Comparison of ENCODE assay signal across 8 mouse cellular contexts in the genomic region with DNA sequence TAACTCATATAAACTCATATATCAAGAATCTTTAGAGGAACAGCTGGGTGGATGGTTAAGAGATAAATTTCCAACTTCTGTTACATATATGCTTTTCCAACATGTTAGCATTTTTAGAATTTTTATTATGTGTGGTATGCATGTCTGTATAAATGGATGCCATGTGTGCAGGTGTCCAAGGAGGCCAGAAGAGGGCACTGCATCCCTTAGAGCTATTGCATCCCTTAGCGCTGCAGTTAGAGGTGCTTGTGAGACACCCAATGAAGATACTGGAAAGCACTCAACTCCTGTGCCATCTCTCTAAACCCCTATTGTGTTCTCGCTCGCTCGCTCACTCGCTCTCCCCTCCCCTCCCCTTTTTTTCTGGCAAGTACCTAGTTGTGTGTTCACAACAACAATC. TPM values are rescaled to one million over a fixed set of nuclear protein-coding genes. Genes with fewer than 3 reads are reported as not detected.
DNase-seq lines count a peak whose midpoint lies in the region; ATAC-seq and TF ChIP-seq lines count a peak whose summit lies in the region.

No protein-coding gene starts in this region.

- no peak overlapping the region for H3K9ac ChIP-seq in forebrain, embryonic 16.5 days (replicated peaks; ENCODE audit: low read depth, low read length)

- no peak overlapping the region for H3K4me3 ChIP-seq in thymus, adult 2 months (ENCODE audit: control insufficient read depth, insufficient read depth, low read length)
- no peak overlapping the region for H3K4me3 ChIP-seq in forebrain, embryonic 16.5 days (replicated peaks; ENCODE audit: low read length)

- WGBS in thymus, adult 2 months, result 82% methylated on average over 5 of the region's 5 CpGs
- WGBS in forebrain, embryonic 16.5 days, result 49% methylated on average over 5 of the region's 5 CpGs

- DNase-seq in heart, postnatal 10 days, result peak; percentile 21 to 25
- no peak for DNase-seq in heart, adult 18-20 months
- peak; percentile 39 for DNase-seq in thymus, adult 2 months
- no peak for DNase-seq in thymus, adult 18-20 months
- peak; percentile 58 for DNase-seq in thymus, postnatal 0 days (ENCODE audit: low spot score)
- DNase-seq in layer of hippocampus, adult 11-12 months (ENCODE audit: low spot score), result no peak

- no peak for TF ChIP-seq CTCF in thymus, adult 2 months (IDR thresholded peaks at IDR 0.05; ENCODE audit: borderline replicate concordance, control insufficient read depth, extremely low read depth, insufficient read depth, low read length, poor library complexity)

- no peaks in the 10 kb centered on the region for H3K4me1 ChIP-seq in thymus, adult 2 months (replicated peaks; ENCODE audit: control insufficient read depth, insufficient read depth, low read length)
- no peaks in the 10 kb centered on the region for H3K4me1 ChIP-seq in forebrain, embryonic 16.5 days (replicated peaks; ENCODE audit: control insufficient read depth, insufficient read depth, low read length)

- no peaks in the 10 kb centered on the region for H3K9me3 ChIP-seq in forebrain, embryonic 16.5 days (ENCODE audit: control insufficient read depth, low read length)

- no peaks in the 10 kb centered on the region for H3K36me3 ChIP-seq in thymus, adult 2 months (ENCODE audit: control insufficient read depth, insufficient read depth, low read length)
- no peaks in the 10 kb centered on the region for H3K36me3 ChIP-seq in forebrain, embryonic 16.5 days (ENCODE audit: control insufficient read depth, insufficient read depth)

- no peaks in the 10 kb centered on the region for H3K27me3 ChIP-seq in thymus, adult 2 months (ENCODE audit: control insufficient read depth, insufficient read depth, low read length)
- no peaks in the 10 kb centered on the region for H3K27me3 ChIP-seq in forebrain, embryonic 16.5 days (replicated peaks; ENCODE audit: control insufficient read depth, insufficient read depth, low read length)

- intact Hi-C loops in heart, postnatal 10 days (cut with DNase I), result loop anchor here (2.0 kb wide), 1 partner anchor 267 kb away; no protein-coding TSS in a partner anchor

- peak; percentile 61 for ATAC-seq in granulocyte monocyte progenitor cell, adult 5-6 weeks (replicated peaks; ENCODE audit: poor library complexity, severe bottlenecking)
- ATAC-seq in forebrain, embryonic 16.5 days, result no peak

- H3K4me2 ChIP-seq in forebrain, embryonic 16.5 days (ENCODE audit: low read length), result no peak overlapping the region

- no peak overlapping the region for H3K27ac ChIP-seq in thymus, adult 2 months (ENCODE audit: control insufficient read depth, insufficient read depth, low read length)
- H3K27ac ChIP-seq in forebrain, embryonic 16.5 days (ENCODE audit: low read length), result no peak overlapping the region

- no peak for TF ChIP-seq POLR2A in thymus, adult 2 months (IDR thresholded peaks at IDR 0.05; ENCODE audit: control insufficient read depth, extremely low read depth, insufficient read depth, low read length, poor library complexity)

RNA-seq across cellular contexts. Expression of a gene that starts 4.9 kb away (rescaled TPM):
- total RNA-seq in heart, postnatal 10 days (2021), result 10 to 100 TPM; 20.3 to 23.6 TPM
- 10 to 100 TPM; 10.2 to 11.0 TPM for total RNA-seq in heart, adult 18-20 months (2021)
- polyA plus RNA-seq in thymus, adult 2 months (2012; rRNA removed), result 29.4 and 34.0 TPM in 2 replicates
- total RNA-seq in granulocyte monocyte progenitor cell, adult 5-6 weeks (2014; fragmentation: Nextera tagmentation), result 31.8 and 34.3 TPM in 2 replicates
- 7.4 and 16.8 TPM in 2 replicates for total RNA-seq in granulocyte monocyte progenitor cell, adult 5-6 weeks (2017)
- polyA plus RNA-seq in thymus, postnatal 0 days (2015; fragmentation: Nextera tagmentation; extraction: Ambion mirVana), result 13.9 and 18.2 TPM in 2 replicates
- 94.8 and 112 TPM in 2 replicates for polyA plus RNA-seq in forebrain, embryonic 16.5 days (2015; fragmentation: Nextera tagmentation; extraction: Ambion mirVana)

RNA-seq across cellular contexts. Expression of a gene that starts 37.4 kb away (rescaled TPM):
- not detected for total RNA-seq in heart, postnatal 10 days (2021)
- total RNA-seq in heart, adult 18-20 months (2021), result not detected
- 3.0 and 3.8 TPM in 2 replicates for polyA plus RNA-seq in thymus, adult 2 months (2012; rRNA removed)
- 7.8 TPM in 1 of 2 replicates, not detected in the other for total RNA-seq in granulocyte monocyte progenitor cell, adult 5-6 weeks (2014; fragmentation: Nextera tagmentation)
- total RNA-seq in granulocyte monocyte progenitor cell, adult 5-6 weeks (2017), result not detected in 2 replicates
- polyA plus RNA-seq in thymus, postnatal 0 days (2015; fragmentation: Nextera tagmentation; extraction: Ambion mirVana), result 1.1 and 1.7 TPM in 2 replicates
- 1.4 and 1.9 TPM in 2 replicates for polyA plus RNA-seq in forebrain, embryonic 16.5 days (2015; fragmentation: Nextera tagmentation; extraction: Ambion mirVana)

RNA-seq across cellular contexts. Expression of a gene that starts 42.4 kb away (rescaled TPM):
- 1 to 10 TPM; 1.6 TPM for total RNA-seq in heart, postnatal 10 days (2021)
- 1 to 10 TPM; 4.2 to 5.1 TPM for total RNA-seq in heart, adult 18-20 months (2021)
- 0.62 and 2.2 TPM in 2 replicates for polyA plus RNA-seq in thymus, adult 2 months (2012; rRNA removed)
- total RNA-seq in granulocyte monocyte progenitor cell, adult 5-6 weeks (2014; fragmentation: Nextera tagmentation), result 0.45 and 3.7 TPM in 2 replicates
- total RNA-seq in granulocyte monocyte progenitor cell, adult 5-6 weeks (2017), result 0.10 and 0.17 TPM in 2 replicates
- 0.13 and 0.23 TPM in 2 replicates for polyA plus RNA-seq in thymus, postnatal 0 days (2015; fragmentation: Nextera tagmentation; extraction: Ambion mirVana)
- polyA plus RNA-seq in forebrain, embryonic 16.5 days (2015; fragmentation: Nextera tagmentation; extraction: Ambion mirVana), result 4.8 and 7.6 TPM in 2 replicates

RNA-seq across cellular contexts. Expression of a gene that starts 51.1 kb away (rescaled TPM):
- 10 to 100 TPM; 11.6 to 15.5 TPM for total RNA-seq in heart, postnatal 10 days (2021)
- total RNA-seq in heart, adult 18-20 months (2021), result 10 to 100 TPM; 19.4 to 20.5 TPM
- polyA plus RNA-seq in thymus, adult 2 months (2012; rRNA removed), result 5.0 and 5.6 TPM in 2 replicates
- 23.5 and 26.8 TPM in 2 replicates for total RNA-seq in granulocyte monocyte progenitor cell, adult 5-6 weeks (2014; fragmentation: Nextera tagmentation)
- 32.9 and 36.1 TPM in 2 replicates for total RNA-seq in granulocyte monocyte progenitor cell, adult 5-6 weeks (2017)
- 7.5 and 10.4 TPM in 2 replicates for polyA plus RNA-seq in thymus, postnatal 0 days (2015; fragmentation: Nextera tagmentation; extraction: Ambion mirVana)
- polyA plus RNA-seq in forebrain, embryonic 16.5 days (2015; fragmentation: Nextera tagmentation; extraction: Ambion mirVana), result 8.9 and 9.4 TPM in 2 replicates

RNA-seq across cellular contexts. Expression of a gene that starts 55.2 kb away (rescaled TPM):
- total RNA-seq in heart, postnatal 10 days (2021), result 10 to 100 TPM; 85.3 to 92.4 TPM
- 10 to 100 TPM; 90.1 to 98.7 TPM for total RNA-seq in heart, adult 18-20 months (2021)
- polyA plus RNA-seq in thymus, adult 2 months (2012; rRNA removed), result 74.7 and 79.8 TPM in 2 replicates
- total RNA-seq in granulocyte monocyte progenitor cell, adult 5-6 weeks (2014; fragmentation: Nextera tagmentation), result 113 and 134 TPM in 2 replicates
- total RNA-seq in granulocyte monocyte progenitor cell, adult 5-6 weeks (2017), result 108 and 112 TPM in 2 replicates
- 289 and 292 TPM in 2 replicates for polyA plus RNA-seq in thymus, postnatal 0 days (2015; fragmentation: Nextera tagmentation; extraction: Ambion mirVana)
- 294 and 308 TPM in 2 replicates for polyA plus RNA-seq in forebrain, embryonic 16.5 days (2015; fragmentation: Nextera tagmentation; extraction: Ambion mirVana)

Comparison
In these comparisons a context has a peak if more than half of its experiments do, and no peak if none do; other contexts are left out.
1. DNase-seq: peak in heart, postnatal 10 days (2 of 2), thymus, adult 2 months (single experiment) and thymus, postnatal 0 days (single experiment); none in heart, adult 18-20 months (0 of 2), thymus, adult 18-20 months (0 of 2) and layer of hippocampus, adult 11-12 months (single experiment).